Mouse (Mus musculus) lung, embryonic 15.5 days (tissue): ENCODE results near the gene Ethe1. TPM values are rescaled to one million over a fixed set of nuclear protein-coding genes. Genes with fewer than 3 reads are reported as not detected.

Experiments used
- ATAC-seq: fragments of 200-750 bp; cut with Nextera tagmentation; 2 replicates; pipeline ENCODE4 v1.8.0; 2017; ENCODE audit warnings: moderate number of reproducible peaks, borderline replicate concordance; ENCODE audit not compliant: low FRiP score, low TSS enrichment; ENCODE audit errors: extremely low read depth
- H3K27ac ChIP-seq: fragments of 300-500 bp; sonication (generic); 2 replicates; pipeline ENCODE4 v1.5.1; 2015; ENCODE audit warnings: moderate library complexity, mild to moderate bottlenecking, inconsistent platforms
- H3K27me3 ChIP-seq: fragments of 300-500 bp; sonication (generic); 2 replicates; pipeline ENCODE4 v1.6.1; 2015; ENCODE audit warnings: inconsistent platforms
- H3K36me3 ChIP-seq: fragments of 300-500 bp; sonication (generic); 2 replicates; pipeline ENCODE4 v1.6.1; 2015; ENCODE audit warnings: inconsistent platforms
- H3K4me1 ChIP-seq: fragments of 300-500 bp; sonication (generic); 2 replicates; pipeline ENCODE4 v1.6.1; 2015; ENCODE audit warnings: inconsistent platforms
- H3K4me2 ChIP-seq: fragments of 300-500 bp; sonication (generic); 2 replicates; pipeline ENCODE4 v1.6.1; 2015; ENCODE audit warnings: inconsistent platforms, mild to moderate bottlenecking, moderate library complexity
- H3K4me3 ChIP-seq: fragments of 300-500 bp; sonication (generic); 2 replicates; pipeline ENCODE4 v1.5.1; 2015; ENCODE audit warnings: mild to moderate bottlenecking, inconsistent platforms
- H3K9ac ChIP-seq: fragments of 300-500 bp; sonication (generic); 2 replicates; pipeline ENCODE4 v1.6.1; 2015; ENCODE audit warnings: inconsistent platforms
- H3K9me3 ChIP-seq: fragments of 300-500 bp; sonication (generic); 2 replicates; pipeline ENCODE4 v1.6.1; 2016; ENCODE audit warnings: inconsistent platforms
- WGBS: fragments of 180-500 bp; shearing (Covaris S2); methylation state at CpG from one replicate; pipeline ENCODE4 v1.1.7; 2015; 5-methylcytosine and 5-hydroxymethylcytosine counted together
- polyA plus RNA-seq: library from polyadenylated mRNA; unstranded; fragments of >200 nt; fragmentation: Nextera tagmentation; extraction: Ambion mirVana; gene quantifications from 2 replicates; pipeline ENCODE4 v1.2.1, GENCODE M21; 2015

Gene Ethe1
- polyA plus RNA-seq, 1 experiment from 2014 or later, result 23.8 TPM

DNA sequence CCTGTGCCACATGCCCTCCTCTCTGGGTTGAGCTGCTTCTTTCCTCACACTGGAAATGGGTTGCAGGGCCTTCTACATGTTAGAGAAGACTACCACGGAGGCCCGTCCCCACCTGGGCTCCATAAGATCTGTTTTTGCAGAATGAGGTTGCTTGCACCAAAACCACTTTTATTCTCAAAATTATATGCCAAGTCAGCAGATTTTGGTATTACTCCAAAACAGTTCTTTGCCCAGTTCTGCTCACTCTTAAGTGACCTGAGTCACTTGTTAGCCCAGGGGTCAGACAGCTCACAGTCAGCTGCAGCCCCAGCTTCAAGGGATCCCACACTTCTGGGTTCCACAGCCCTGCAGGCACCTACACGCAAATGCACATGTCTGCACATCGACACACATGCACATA, 25.9 kb upstream of the Ethe1 start:
- H3K27ac ChIP-seq, result no peak overlapping the region
- no peaks in the 10 kb centered on the region for H3K4me1 ChIP-seq
- no peak overlapping the region for H3K9ac ChIP-seq
- H3K27me3 ChIP-seq, result no peaks in the 10 kb centered on the region
- ATAC-seq, result no peak
- H3K9me3 ChIP-seq, result no peaks in the 10 kb centered on the region
- 92% methylated on average over 4 of the region's 4 CpGs for WGBS
- no peak overlapping the region for H3K4me2 ChIP-seq
- H3K36me3 ChIP-seq, result peaks cover 32% of the 10 kb centered on the region
- no peak overlapping the region for H3K4me3 ChIP-seq

DNA sequence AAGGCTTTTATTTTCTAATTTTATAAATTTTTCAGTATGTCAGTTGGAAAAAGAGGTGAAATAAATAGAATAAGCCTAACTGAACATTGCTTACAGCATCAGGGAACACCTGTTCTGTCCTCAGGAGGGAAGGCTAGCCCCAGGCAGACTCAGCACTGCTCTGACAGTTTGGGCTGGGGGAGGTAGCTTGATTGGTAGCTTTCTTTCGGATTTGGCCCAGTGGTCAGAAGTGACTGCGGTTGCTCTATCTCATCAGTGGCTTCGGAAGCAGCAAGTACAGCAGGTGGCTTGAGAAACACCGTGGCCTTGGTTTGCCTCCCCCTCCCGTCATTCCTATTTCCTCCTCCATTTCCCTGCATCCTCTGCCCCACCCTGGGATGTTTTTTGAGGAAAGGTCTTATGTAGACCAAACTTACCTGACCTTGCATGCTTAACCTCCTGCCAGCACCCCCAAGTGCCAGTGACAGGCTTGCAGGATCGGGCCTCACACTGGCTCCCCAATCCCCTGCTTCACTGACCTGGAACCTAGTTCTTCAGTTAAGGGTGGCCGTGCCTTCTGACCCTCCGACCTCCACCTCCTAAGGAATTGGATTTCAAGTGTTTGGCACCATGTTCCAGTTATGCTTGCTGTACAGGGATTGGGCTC, 24.0 kb upstream of the Ethe1 start:
- Histone ChIP-seq H3K9me3 (no peaks in the 10 kb centered on the region), H3K27me3 (no peaks in the 10 kb centered on the region), H3K4me1 (no peaks in the 10 kb centered on the region), H3K36me3 (peaks cover 46% of the 10 kb centered on the region), H3K9ac (no peak overlapping the region), H3K27ac (no peak overlapping the region), H3K4me2 (no peak overlapping the region), H3K4me3 (no peak overlapping the region)
- 76% methylated on average over 8 of the region's 8 CpGs for WGBS
- ATAC-seq, result no peak

DNA sequence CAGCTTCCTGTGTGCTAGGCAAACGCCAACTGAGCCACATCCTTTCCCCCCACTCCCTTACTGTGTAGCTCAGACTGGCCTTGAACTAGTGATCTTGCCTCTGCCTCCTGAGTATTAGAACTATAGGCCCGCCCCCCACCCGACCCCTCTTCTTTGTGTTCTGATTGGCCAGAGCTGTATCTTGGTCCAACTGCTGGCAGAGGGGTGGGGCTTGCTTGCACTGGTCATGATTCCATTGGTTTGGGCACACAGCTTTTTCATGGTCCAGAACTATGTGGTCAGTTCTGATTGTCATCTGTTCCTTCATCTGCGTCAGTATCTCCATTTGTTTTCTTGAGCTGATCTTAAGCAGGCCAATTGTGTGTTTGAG, 23.5 kb upstream of the Ethe1 start:
- WGBS, result 83% methylated on average over 4 of the region's 4 CpGs
- Histone ChIP-seq H3K27ac (no peak overlapping the region), H3K9ac (no peak overlapping the region), H3K4me3 (no peak overlapping the region), H3K4me1 (no peaks in the 10 kb centered on the region), H3K36me3 (peaks cover 51% of the 10 kb centered on the region), H3K27me3 (no peaks in the 10 kb centered on the region), H3K9me3 (no peaks in the 10 kb centered on the region), H3K4me2 (no peak overlapping the region)
- ATAC-seq, result no peak

GRCm38 (mm10) chr7:24564607-24565265, 22.6 kb upstream of the Ethe1 start:
- Histone ChIP-seq H3K4me3 (no peak overlapping the region), H3K36me3 (peaks cover 48% of the 10 kb centered on the region), H3K9me3 (no peaks in the 10 kb centered on the region), H3K9ac (no peak overlapping the region), H3K27me3 (no peaks in the 10 kb centered on the region), H3K27ac (no peak overlapping the region), H3K4me1 (no peaks in the 10 kb centered on the region), H3K4me2 (no peak overlapping the region)
- WGBS, result 62% methylated on average over 6 of the region's 6 CpGs
- ATAC-seq, result peak; percentile 17; the same call in 1 of the 2 replicates

DNA sequence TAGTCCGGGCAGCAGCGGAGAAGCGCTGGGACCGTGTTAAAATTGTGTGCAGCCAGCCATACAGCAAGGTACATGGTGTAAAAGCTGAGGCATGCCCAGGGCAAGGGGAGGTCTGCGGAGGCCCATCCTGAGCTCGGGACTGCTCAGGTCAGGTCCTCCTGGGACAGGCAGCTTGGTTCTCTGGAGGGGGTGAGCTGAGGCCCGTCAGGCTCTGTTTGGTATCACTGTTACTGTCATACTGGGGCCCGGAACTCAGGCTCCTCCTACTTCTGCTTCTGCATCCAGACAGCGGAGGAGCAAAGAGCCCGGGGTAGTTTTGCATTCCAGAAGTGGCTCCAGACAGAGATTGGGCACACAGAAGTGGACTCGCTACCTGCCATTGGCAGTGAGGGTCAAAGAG, 21.7 kb upstream of the Ethe1 start:
- Histone ChIP-seq H3K27me3 (no peaks in the 10 kb centered on the region), H3K27ac (no peak overlapping the region), H3K4me1 (no peaks in the 10 kb centered on the region), H3K9me3 (no peaks in the 10 kb centered on the region), H3K36me3 (peaks cover 45% of the 10 kb centered on the region), H3K4me2 (no peak overlapping the region), H3K9ac (no peak overlapping the region), H3K4me3 (no peak overlapping the region)
- ATAC-seq, result no peak
- 88% methylated on average over 11 of the region's 11 CpGs for WGBS

DNA sequence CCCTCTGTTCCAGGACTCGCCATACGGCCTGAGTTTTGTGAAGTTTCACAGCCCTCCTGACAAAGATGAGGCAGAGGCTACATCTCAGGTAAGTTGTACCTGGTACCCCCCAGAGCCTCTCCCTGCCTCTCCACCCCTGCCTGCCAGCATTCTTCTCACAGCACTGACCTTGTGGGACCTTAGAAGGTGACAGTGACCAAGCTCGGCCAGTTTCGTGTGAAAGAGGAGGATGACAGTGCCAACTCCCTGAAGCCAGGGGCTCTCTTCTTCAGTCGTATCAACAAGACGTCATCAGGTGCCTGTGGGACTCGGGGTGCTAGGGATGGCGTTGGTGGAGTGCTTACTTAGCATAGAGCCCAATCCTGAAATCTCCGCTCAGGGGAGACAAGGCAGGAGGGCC, 21.1 kb upstream of the Ethe1 start:
- H3K36me3 ChIP-seq, result peaks cover 46% of the 10 kb centered on the region
- H3K9ac ChIP-seq, result no peak overlapping the region
- no peak overlapping the region for H3K4me2 ChIP-seq
- no peaks in the 10 kb centered on the region for H3K9me3 ChIP-seq
- no peaks in the 10 kb centered on the region for H3K27me3 ChIP-seq
- H3K27ac ChIP-seq, result no peak overlapping the region
- no peaks in the 10 kb centered on the region for H3K4me1 ChIP-seq
- no peak overlapping the region for H3K4me3 ChIP-seq
- WGBS, result 91% methylated on average over 9 of the region's 9 CpGs
- no peak for ATAC-seq

DNA sequence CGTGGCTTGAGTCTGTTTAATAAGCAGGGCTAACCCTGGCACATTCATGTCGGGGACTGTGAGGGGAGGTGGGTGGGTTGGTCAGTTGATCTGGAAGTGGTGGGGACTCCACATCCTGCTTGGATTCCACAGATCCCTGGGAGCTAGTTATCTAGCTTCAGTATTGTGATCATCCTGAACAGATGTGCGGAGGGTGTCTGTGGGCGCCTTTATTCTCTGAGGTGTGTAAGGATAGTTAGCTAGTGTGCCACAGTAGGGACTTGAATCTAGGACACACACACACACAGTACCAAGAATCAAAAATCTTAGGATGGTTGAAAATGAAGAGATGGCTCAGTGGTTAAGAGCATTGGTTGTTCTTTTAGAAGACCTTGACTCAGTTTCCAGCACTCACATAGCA, 18.8 kb upstream of the Ethe1 start:
- Histone ChIP-seq H3K27me3 (no peaks in the 10 kb centered on the region), H3K9ac (no peak overlapping the region), H3K4me3 (no peak overlapping the region), H3K9me3 (no peaks in the 10 kb centered on the region), H3K36me3 (peaks cover 50% of the 10 kb centered on the region), H3K4me2 (no peak overlapping the region), H3K4me1 (no peaks in the 10 kb centered on the region), H3K27ac (no peak overlapping the region)
- WGBS, result 88% methylated on average over 4 of the region's 4 CpGs
- no peak for ATAC-seq

GRCm38 (mm10) chr7:24571071-24571470, 16.3 kb upstream of the Ethe1 start:
- peaks cover 43% of the 10 kb centered on the region for H3K36me3 ChIP-seq
- H3K27ac ChIP-seq, result no peak overlapping the region
- H3K4me3 ChIP-seq, result no peak overlapping the region
- no peak overlapping the region for H3K9ac ChIP-seq
- H3K27me3 ChIP-seq, result no peaks in the 10 kb centered on the region
- no peaks in the 10 kb centered on the region for H3K9me3 ChIP-seq
- no peak for ATAC-seq
- no peak overlapping the region for H3K4me2 ChIP-seq
- 75% methylated on average over 4 of the region's 4 CpGs for WGBS
- no peaks in the 10 kb centered on the region for H3K4me1 ChIP-seq

GRCm38 (mm10) chr7:24572455-24572854, 14.9 kb upstream of the Ethe1 start:
- no peaks in the 10 kb centered on the region for H3K9me3 ChIP-seq
- no peaks in the 10 kb centered on the region for H3K4me1 ChIP-seq
- no peak overlapping the region for H3K9ac ChIP-seq
- no peak for ATAC-seq
- 57% methylated on average over 5 of the region's 5 CpGs for WGBS
- H3K4me3 ChIP-seq, result no peak overlapping the region
- H3K27ac ChIP-seq, result no peak overlapping the region
- no peaks in the 10 kb centered on the region for H3K27me3 ChIP-seq
- no peak overlapping the region for H3K4me2 ChIP-seq
- H3K36me3 ChIP-seq, result peaks cover 30% of the 10 kb centered on the region

DNA sequence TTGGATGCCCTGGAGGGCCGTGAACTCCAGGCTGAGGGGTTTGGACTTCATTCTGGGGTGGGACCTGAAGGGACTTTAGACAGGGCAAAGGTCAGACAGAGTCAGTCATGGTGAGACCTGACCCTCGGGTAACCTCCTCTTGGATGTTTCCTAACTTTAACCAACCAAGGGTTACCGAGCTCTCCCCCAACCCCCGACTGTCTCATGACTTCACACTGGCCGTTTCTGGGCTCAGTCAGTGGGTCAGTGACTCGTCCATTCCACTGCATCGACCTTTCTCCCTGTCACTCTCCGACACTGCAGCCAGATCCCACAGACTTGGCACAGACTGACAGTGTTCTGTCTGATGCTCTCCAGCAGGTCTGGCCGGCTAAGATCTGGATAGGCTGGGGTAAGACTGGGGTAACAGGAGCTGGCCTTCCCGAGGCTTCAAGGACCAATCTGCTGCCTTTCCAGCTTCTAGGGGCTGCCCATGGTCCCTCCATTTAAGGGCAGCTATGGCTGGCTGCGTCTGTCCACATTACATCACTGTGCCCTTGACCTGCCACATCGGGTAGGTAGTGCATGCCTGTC, 13.0 kb upstream of the Ethe1 start:
- ATAC-seq, result no peak
- H3K36me3 ChIP-seq, result peaks cover 17% of the 10 kb centered on the region
- no peaks in the 10 kb centered on the region for H3K4me1 ChIP-seq
- no peak overlapping the region for H3K4me3 ChIP-seq
- H3K4me2 ChIP-seq, result no peak overlapping the region
- 51% methylated on average over 12 of the region's 12 CpGs for WGBS
- no peak overlapping the region for H3K27ac ChIP-seq
- no peak overlapping the region for H3K9ac ChIP-seq
- no peaks in the 10 kb centered on the region for H3K27me3 ChIP-seq
- H3K9me3 ChIP-seq, result no peaks in the 10 kb centered on the region

- H3K27me3 ChIP-seq, result no peaks in the 10 kb centered on the region
- peaks cover 5% of the 10 kb centered on the region; the same call in 1 of the 2 replicates for H3K36me3 ChIP-seq
- no peak overlapping the region for H3K4me3 ChIP-seq
- ATAC-seq, result no peak
- no peak overlapping the region for H3K4me2 ChIP-seq
- 87% methylated on average over 10 of the region's 10 CpGs for WGBS
- H3K9ac ChIP-seq, result no peak overlapping the region
- no peaks in the 10 kb centered on the region for H3K4me1 ChIP-seq
- no peak overlapping the region for H3K27ac ChIP-seq
- H3K9me3 ChIP-seq, result no peaks in the 10 kb centered on the region
Measured at GRCm38 (mm10) chr7:24577811-24578210, 9.5 kb upstream of the Ethe1 start.

DNA sequence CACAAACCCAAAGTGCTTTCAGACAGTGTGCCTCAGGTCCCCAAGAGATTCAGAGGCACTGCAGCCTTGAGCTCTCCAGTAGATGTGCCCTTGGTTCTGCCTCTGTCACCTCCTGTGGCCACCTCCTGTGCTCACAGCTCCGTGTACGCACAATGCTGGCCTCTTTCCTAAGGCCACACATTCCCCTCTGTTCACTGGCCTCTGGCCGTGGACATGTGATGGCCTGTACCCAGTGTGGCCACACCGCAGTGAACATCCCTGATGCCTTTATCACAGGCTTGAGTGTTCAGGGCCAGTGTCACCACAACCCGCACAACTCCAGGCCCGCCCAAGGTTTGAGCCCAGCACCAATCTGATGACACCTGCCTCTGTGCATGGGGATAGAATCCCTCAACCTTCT, 2.5 kb upstream of the Ethe1 start:
- ATAC-seq, result no peak
- Histone ChIP-seq H3K27ac (no peak overlapping the region), H3K4me1 (peaks cover 14% of the 10 kb centered on the region), H3K27me3 (peaks cover 30% of the 10 kb centered on the region), H3K4me3 (no peak overlapping the region), H3K36me3 (no peaks in the 10 kb centered on the region), H3K9me3 (no peaks in the 10 kb centered on the region), H3K4me2 (no peak overlapping the region), H3K9ac (no peak overlapping the region)
- WGBS, result 93% methylated on average over 6 of the region's 6 CpGs
